Mouse (Mus musculus): Measurements from ENCODE around the gene Smyd3. TPM values are rescaled to one million over a fixed set of nuclear protein-coding genes. Genes with fewer than 3 reads are reported as not detected.

The Smyd3 gene
- polyA plus RNA-seq, 1 experiment from 2014 or later = 13.7 TPM

Other genes starting within 250 kb of the Smyd3 start
- 32.4 and 32.6 TPM in 2 replicates for gene Tfb2m, start 28.2 kb upstream of the Smyd3 start, polyA plus RNA-seq (2015; fragmentation: Nextera tagmentation; extraction: Ambion mirVana)
- 23.0 and 24.4 TPM in 2 replicates for gene Cnst, start 28.3 kb upstream of the Smyd3 start, polyA plus RNA-seq (2015; fragmentation: Nextera tagmentation; extraction: Ambion mirVana)
- 87.5 and 91.5 TPM in 2 replicates for gene Sccpdh, start 150.2 kb upstream of the Smyd3 start, polyA plus RNA-seq (2015; fragmentation: Nextera tagmentation; extraction: Ambion mirVana)
- gene Kif28, start 227.2 kb upstream of the Smyd3 start, polyA plus RNA-seq (2015; fragmentation: Nextera tagmentation; extraction: Ambion mirVana) = not detected in 2 replicates

Measured in forebrain, embryonic 13.5 days (tissue).